Mouse (Mus musculus) embryo, embryonic 10 days (tissue): ENCODE measurements around the gene Ropn1.

Experiments used
- DNase-seq: peaks from one replicate; pipeline ENCODE4 v3.0.0-alpha.2; 2015; ENCODE audit warnings: low spot score

Ropn1 gene

DNA sequence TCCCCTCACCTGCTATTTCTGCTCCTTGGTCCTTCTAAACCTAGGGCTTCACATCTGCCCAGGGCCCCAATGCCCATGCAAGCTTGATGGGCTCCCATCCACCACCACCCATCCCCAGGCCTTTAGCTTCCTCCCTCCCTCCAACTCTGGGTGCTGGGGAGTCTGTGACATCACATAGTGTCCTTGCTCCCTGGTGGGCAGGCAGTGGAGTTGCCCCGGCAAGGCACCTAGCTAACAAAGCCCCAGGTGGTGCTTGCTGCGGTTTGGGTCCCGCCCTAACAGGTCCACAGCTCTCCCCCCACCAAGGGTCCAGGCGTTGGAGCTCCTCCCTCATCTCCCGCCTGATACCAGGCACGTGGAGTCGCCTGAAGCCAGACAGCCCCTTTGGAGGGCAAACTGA lies at the start of gene Ropn1:
Gene Ropn1 (plus strand): TSS at position 301 of the 400 bp plus-strand sequence.
- DNase-seq = no peak

DNA sequence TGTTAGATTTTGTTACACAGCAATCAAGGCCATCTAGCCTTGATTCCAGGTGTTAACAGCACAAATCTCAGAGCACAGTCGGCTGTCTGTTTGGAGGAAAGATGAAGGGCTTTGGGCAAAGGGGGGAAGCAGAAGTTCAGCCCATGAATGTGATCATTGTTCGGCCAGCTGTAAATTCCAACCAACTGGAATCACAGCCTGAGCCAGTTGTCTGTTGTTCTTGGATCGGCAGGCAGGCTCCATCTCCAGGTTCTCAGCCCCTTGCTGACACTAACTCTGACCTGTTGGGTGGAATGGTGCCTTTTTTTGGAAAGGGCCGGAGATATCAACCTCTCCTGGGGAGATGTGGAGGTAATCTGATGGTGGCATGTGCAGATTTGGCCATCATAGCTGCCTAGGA lies 47.8 kb upstream of the Ropn1 start:
- no peak for DNase-seq

DNA sequence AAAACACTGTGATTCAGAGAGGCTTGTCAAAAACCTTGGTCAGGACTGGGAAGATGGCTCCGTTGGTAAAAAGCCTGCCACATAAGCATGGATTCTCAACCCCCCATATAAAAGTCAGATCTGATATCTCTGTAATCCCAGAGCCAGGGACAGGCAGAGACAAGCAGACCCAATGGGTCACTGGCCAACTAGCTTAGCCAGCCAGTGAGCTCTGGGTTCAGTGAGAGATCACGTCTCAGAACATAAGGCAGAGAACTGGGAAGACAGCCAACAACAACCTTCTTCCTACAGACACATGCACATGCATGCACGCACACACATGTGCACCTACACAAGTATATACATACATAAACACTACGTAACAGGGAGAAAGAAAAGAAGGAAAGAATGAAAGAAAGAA lies 46.6 kb upstream of the Ropn1 start:
- no peak for DNase-seq

DNA sequence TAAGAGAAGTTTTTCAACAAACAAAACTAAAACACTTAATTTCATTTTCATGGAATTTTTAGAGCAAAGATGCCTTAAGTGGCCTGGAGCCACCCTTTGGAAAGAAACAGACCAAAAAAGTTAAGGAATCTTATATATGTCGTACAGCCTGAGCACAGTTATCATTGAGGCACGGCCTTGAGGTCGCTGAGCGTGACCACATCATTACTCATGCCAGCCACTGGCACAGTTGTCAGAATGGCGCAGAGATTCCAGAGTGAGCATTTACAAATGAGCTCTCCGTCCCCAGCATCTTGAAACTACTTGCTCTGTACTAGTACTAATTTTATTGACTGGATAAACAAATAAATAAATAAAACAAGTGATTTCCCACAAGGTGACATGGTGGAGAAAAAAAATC lies 45.9 kb upstream of the Ropn1 start:
- no peak for DNase-seq

DNA sequence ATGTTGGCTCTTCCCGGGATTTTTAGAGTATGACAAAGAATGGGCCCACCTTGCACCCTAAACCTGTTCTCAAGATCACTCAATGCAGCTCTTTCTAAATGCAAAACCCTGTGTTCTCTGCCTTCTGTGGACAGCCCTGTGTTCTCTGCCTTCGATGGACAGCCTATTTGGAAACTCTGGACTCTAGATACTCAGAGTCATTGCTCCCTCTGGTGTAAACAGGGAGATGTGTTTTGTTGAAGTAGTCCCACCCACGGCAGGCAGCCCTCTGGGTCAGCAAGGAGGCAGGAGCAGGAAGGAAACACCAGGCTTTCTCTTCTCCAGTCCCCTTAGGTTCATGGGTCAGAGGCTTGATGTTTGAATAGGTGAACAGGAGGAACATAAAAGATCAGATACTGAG lies 44.0 kb upstream of the Ropn1 start:
- DNase-seq = peak; percentile 69

DNA sequence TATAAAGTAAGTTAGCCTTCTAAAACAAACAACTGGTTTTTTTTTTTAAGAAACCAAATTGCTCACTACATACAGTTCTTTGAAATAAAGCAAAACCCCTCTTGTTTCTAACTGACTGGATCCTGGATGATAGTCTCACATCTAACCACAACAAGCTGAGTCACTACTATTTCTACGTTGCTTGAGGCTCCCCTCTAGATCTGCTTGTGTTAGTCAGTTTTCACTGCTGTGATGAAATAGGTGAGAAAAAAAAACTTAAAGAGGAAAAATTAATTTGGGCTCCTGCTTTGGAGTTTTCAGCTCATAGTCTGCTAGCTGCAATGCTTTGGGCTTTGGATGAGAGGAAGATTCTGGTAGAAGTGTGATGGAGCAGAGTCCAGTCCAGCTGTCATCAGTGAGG lies 39.6 kb upstream of the Ropn1 start:
- no peak for DNase-seq

DNA sequence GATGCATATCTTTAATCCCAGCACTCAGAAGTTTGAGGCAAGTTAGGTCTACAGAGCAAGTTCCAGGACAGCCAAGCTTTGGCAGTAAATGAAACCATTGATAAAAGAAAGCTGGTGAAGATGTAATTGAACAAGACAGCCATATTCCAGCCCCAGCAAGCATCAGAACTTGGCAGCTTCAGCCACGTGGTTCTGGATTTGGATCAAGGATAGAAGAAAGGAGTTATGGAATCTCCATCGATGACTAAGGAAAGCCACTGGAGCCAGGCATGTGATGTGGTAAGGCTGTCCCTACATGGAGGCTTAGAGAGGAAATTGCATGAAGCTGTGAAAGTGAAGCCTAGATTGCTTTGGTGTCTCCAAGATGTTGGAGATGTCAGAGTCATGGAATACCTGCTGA lies 35.7 kb upstream of the Ropn1 start:
- no peak for DNase-seq

DNA sequence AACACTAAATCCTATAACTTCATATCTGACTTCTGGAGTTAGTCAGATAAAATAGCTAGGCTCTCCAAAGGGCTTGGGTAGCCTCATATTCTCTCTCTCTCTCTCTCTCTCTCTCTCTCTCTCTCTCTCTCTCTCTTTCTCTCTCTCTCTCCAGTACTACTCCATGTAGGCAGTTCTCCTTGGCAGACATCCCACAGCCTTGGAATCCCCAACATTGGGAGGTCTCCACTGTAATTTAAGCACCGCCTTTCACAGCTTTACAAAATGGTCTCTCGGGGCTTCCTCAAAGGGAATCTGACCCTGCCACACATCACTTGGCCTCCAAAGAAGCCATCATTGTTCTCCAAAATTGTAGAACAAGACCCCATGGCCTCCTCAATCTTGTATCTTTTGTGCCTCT lies 22.1 kb upstream of the Ropn1 start:
- DNase-seq = no peak

DNA sequence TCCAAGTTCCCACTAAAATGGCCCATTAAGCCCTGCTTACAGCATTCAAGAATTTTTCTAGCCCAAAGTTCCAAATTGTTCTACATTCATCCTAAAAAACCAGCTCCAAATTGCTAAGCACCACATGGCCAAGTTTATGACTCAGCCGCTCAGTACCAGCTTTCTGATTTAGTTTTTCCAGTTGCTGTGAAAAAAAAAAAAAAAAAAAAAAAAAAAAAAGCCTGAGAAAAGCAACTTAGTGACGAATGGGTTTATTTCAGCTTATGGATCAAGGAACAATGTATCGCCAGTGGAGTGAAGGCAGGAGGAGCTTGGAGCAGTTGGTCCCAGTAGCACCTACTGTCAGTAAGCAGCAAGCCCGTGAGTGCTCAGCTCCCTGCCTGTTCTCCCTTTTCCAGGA lies 21.3 kb upstream of the Ropn1 start:
- DNase-seq = no peak

DNA sequence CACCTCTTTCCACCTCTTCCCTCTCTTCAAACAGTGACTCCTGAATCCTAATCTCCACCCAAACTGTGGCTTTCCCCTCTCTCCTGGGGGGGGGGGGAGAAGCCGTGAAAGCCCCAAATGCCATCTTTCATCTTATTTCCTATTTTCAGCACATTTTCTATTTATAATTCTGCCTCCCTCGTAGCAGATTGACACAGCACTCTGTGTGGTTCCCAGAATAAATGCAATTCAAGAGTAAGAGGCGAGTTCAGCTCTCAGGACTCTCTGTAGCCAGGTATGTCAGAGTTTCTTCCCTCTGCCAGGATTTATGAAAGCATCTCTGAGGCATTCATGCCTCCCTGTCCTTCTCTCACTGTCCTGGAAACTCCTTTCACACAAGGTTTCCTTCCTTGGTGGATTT lies 14.2 kb upstream of the Ropn1 start:
- no peak for DNase-seq

DNA sequence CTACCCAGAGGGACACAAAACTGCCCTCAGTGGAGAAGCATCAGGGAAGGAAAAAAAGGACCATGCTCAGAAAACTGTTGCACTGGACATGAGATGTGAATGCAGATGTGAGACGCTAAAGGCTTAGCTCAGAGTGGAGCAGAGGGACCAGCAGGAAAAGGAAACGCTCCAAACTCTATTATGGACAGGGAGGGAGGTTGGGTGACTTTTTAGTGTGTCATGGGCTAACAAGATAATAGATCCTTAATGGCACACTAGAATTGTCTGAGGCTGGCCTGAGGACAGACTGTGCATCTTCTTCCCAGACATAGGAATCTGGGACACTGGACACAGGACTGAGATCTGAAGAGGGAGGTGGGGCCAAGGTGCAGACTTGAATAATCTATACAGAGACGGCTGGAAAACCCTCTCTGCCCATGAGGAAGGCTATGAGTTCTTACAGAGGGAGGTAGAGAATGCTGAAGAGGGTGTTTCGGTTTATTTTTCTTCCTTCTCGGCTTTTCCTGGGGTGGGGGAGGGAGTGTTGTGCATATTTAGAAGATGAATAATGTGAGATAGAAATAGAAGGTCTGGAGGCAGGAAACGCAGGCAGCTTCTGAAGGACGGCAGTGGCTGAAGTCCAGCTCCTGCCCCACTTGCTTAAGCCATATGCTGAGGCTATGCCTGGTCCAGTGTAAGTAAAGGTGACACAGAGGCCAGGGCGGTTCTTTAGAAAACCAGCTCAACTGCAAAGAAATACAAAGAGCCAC lies 6.0 kb upstream of the Ropn1 start:
- DNase-seq = no peak

DNA sequence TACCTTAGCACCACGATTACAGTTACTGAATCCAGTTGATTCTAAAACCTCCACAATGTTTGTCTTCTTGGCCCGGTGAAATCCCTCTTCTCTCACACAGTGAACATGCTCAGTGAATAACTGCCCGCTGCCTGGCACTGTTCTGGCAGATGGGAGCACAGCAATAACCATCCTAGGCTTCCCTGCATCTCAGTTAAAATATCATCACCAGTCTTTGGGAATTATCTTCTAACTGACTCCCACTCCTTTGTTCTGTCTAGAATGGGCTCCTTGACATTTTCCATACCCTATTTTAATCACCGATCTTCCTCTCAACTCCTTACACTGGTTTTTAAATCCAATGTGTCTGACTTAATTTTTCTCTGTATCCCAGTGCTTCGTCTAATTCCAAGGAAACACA lies 3.3 kb downstream of the Ropn1 start:
- no peak for DNase-seq

DNA sequence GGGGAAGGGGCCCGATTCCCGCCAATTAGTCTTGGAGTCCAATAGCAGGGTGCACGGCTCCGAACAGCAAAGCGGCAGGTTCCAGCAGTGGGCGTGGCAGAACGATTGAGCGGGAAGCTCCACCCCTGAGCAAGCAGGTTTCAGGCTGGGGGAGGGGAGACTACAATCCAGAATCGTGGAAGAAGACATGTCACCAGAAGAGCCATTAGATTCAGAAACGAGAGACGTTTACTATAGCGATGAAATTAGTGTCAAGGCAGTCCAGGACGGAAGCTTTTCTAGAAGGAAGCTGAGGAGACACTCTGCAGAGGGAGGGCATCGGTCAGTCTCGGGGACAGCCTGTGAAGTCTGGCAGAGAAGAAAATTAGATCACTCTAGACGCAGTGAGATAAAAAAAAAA lies 7.8 kb downstream of the Ropn1 start:
- DNase-seq = peak; percentile 33

DNA sequence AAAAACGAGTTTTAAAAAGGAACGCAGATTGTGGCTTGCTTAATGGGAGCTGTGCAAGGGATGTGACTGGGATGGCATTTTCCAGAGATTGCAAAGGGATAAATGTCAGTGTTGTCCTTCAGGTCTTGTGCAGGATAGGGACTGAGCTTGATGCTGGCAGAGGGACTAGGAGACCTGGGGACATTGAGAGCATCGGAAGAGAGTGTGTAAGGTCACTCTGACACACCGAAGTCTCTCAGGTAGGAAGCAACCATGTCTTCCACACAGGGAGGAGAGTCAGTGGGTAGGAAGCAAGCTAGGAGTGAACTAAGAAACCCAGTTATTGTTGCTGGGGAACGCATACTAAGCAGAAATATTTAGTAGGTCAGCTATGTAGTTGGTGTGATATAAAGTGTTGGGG lies 8.3 kb downstream of the Ropn1 start:
- DNase-seq = no peak

DNA sequence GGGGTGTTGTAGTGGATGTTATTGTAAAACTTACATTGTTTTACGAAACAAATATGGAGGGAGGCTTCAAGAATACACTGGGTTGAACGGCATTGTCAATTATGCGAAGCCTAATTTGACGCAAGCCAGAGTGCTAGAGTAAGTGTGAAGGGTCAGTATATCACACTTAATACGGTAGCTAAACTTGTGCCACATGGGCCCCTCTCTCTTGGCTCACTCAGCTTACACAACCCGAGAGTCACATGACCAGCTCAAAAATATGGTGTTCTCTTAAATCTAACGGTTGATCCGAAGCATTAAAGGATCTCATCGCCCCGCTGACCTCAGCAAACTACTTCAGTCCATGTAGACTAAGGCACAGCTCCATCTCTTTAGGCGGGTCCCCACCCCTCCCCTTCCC lies 8.7 kb downstream of the Ropn1 start:
- DNase-seq = peak; percentile 60

DNA sequence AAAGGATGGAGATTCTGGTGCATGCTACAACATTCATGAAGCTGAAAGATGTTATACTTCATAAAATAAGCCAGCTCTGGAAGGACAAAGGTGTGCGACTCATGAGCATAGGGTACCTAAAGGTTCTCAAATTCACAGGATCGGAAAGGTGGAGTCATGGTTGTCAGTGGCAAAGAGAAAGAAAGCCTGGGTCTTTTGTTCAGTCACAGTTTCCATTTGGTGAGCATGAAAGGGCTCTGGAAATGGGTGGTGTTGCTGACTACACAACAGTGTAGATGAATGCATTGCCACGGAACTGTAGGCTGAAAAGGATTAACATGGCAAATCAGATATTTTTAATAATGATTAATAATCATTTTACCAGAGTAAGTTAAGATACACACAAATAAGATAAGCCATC lies 14.8 kb downstream of the Ropn1 start:
- DNase-seq = no peak

DNA sequence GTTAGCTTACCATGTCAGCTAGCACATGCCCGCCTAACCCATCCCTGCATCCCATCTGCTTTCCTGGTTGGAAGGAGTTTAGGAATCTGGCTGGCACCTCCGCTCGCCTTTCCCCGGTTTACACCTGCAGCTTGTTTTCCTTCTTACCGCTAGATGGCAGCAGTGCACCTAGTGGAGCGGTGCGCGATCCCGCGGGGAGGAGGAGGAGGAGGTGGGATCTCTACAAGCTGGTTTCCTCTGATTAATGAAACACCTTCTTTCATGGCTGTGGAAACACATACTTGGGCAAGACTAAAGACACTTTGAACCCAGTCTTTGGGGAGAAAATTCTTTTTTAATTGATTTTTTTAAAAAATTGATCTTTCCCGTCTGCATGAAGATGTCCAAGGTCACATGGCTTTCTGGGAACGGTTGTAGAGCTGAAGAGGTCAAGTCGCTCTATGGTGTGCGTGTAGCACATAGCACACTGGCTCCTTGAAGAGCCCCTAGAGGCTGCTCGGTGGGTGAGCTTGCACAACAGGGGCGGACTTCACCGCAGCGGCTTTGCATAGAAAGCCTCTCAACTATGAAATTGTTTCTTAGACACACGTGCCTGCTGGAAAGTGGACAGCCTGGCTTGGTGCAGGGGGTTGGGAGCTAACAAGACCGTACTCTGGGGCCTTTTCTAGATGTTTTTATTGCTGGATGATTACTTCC lies 17.5 kb downstream of the Ropn1 start:
- DNase-seq = peak; percentile 91

DNA sequence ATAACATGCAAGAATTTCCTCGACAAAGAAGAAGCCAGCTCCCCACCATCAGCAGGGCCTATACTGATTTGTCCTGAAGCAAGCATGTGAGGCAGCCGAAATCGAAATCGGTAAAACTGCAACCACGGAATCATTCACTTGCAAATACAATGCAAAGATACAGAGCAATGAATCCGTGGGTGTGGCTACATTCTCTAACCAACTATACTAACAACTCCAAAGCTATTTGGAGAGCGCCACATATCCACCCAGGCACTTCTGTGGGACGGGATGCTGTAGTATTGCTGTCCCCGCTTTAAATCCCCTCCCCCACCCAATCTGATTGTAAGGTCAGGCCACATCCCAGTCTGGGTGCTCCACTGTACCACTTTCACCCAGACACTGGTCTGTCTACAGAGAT lies 18.6 kb downstream of the Ropn1 start:
- DNase-seq = no peak

DNA sequence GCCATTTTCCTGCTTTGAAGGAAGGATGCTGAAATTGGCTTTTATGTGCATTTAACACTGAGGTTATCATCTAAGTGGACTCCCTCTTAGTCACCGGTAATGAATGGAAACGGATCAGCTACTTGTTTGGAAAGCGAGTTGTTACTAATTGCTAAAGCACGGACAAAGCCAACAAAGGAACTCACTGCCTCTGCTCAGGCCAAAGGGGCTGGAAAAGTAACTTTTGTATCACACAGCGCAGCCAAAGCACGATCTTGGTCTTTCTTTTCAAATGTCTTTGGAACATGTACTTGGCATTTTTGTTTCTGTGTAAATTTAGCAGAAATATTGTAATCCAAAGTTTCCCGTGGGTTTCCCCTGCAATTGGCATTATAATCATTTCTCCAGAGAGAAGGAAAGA lies 22.2 kb downstream of the Ropn1 start:
- no peak for DNase-seq

DNA sequence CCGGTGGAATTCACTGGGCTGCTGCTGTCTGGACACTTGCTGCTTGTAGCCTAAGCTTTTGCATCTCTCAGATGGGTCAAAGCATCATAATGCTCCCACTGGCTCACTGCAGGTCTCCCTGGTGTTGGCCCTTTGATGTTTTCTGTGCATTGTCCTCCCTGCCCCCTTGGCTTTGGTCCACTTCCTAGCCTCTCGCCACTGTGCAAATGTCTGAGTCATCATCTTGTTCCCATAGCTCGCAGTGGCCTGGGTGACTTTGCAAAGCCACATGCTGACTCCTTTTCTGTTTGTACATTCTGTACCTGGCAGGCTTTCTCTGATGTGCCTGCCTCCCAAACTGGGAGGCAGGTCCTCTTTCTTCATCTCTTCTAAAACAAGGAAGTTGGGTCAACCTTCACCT lies 23.1 kb downstream of the Ropn1 start:
- no peak for DNase-seq

DNA sequence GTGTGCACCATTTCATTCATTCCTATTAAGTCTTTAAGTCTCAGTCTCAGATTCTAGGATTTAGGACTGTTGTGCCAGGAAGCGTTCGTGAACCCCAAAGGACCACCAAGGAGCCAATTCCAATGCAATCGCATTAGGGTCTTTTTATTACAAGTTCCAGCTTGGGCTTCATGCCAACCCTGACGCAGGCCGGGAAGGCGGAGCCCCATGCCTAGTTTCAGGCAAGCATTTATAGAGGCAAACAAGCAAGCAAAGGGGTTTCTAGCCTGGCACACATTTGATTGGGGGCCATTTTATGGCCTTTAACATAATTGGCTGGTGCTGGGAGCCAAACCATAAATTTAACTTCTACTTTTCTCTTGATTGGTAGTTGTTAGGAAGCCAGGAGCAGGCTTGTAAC lies 24.6 kb downstream of the Ropn1 start:
- DNase-seq = no peak

DNA sequence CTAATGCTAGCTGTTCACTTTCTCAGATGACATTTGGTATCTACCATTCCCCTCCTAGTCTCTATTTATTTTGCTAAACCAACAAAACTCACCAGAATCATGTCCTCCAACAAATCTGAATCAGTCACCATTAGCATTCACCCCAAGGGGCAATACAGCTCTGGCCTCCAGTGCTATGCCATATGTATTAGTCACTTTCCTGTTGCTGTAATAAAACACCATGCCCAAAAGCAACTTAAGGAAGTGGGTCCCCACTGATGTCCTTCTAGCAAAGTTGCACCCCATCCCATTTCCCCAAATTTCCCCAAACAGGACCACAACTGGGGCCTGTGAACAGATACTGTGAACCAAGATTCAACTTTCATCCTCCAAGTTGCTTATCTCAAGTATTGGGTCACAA lies 32.1 kb downstream of the Ropn1 start:
- no peak for DNase-seq

DNA sequence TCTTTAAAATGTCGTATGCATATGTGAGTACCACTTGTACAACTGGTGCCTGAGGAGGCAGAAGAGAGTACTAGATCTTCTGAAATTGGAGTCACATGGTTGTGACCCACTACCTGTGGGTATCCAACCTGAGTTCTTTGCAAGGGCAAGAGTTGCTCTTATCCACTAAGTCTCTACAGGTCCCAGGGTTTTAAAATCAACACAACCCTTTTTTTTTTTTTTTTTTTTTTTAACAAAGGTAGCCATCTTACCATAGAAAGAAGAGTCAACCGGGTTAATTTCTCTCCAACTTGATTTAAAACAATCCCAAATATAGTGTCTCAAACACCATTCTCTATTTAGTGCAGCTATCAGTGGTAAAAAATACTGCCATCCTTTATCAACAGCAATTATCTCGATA lies 40.2 kb downstream of the Ropn1 start:
- DNase-seq = no peak
